In the genomic region with DNA sequence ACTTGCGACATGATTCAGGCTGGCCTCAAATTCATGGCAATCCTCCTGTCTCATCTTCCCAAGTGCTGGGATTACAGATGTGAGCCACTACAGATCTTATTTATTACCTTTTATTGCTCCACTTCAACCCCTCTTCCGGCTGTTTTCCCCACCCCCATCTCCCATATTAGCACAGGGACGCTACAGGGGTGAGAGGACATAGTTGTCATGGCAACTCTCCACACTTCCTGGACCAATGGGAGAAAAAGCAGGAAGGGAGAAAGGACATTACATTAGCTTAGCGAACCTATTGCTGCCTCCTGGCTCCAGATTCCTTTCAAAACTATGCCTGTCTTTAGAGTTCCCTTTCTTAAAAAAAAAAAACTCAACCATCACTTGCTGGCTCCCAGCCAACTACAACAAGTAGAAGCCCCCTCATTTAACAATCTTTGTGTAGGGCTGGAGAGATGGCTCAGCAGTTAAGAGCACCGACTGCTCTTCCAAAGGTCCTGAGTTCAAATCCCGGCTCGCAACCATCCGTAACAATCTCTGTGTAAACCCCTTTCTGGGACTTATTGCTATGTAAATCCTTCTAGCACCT, we compare ENCODE assay signal across 8 mouse cellular contexts. TPM values are rescaled to one million over a fixed set of nuclear protein-coding genes. Genes with fewer than 3 reads are reported as not detected.
A peak's percentile ranks its signal among the peaks of the same experiment; 100 is the strongest.
DNase-seq lines count a peak whose midpoint lies in the region; ATAC-seq and TF ChIP-seq lines count a peak whose summit lies in the region.

No protein-coding gene starts in this region.

- no peak overlapping the region for H3K27ac ChIP-seq in left cerebral cortex, adult 2 months
- H3K27ac ChIP-seq in embryonic facial prominence, embryonic 10.5 days (replicated peaks), result no peak overlapping the region
- no peak overlapping the region for H3K27ac ChIP-seq in intestine, embryonic 16.5 days (ENCODE audit: low read length)
- H3K27ac ChIP-seq in neural tube, embryonic 14.5 days (ENCODE audit: low read depth, low read length), result no peak overlapping the region

- ATAC-seq in intestine, embryonic 16.5 days, result no peak
- peak; percentile 30; the same call in 1 of the 2 replicates for ATAC-seq in neural tube, embryonic 14.5 days (ENCODE audit: low read depth)
- ATAC-seq in activated CD4-positive, CD25-positive, alpha-beta regulatory T cell, adult 4 months, result no peak

- H3K9me3 ChIP-seq in embryonic facial prominence, embryonic 10.5 days, result no peaks in the 10 kb centered on the region
- H3K9me3 ChIP-seq in intestine, embryonic 16.5 days (ENCODE audit: control insufficient read depth, low read length), result no peaks in the 10 kb centered on the region
- no peaks in the 10 kb centered on the region for H3K9me3 ChIP-seq in neural tube, embryonic 14.5 days (ENCODE audit: control insufficient read depth, low read length)

- DNase-seq in left cerebral cortex, adult 2 months (ENCODE audit: extremely low spot score in 1 of 2, low spot score in 2 of 2), result no peak
- DNase-seq in left cerebral cortex, adult 11 months (ENCODE audit: low spot score), result no peak
- DNase-seq in embryonic facial prominence, embryonic 10.5 days (ENCODE audit: low spot score), result no peak
- no peak for DNase-seq in layer of hippocampus, adult 18-20 months (ENCODE audit: low spot score in 2 of 2)
- no peak for DNase-seq in adrenal gland, adult 8-10 months

- H3K4me1 ChIP-seq in embryonic facial prominence, embryonic 10.5 days, result peaks cover 49% of the 10 kb centered on the region
- peaks cover 24% of the 10 kb centered on the region for H3K4me1 ChIP-seq in intestine, embryonic 16.5 days (ENCODE audit: control insufficient read depth, insufficient read depth, low read length)
- peaks cover 26% of the 10 kb centered on the region for H3K4me1 ChIP-seq in neural tube, embryonic 14.5 days (ENCODE audit: control insufficient read depth, insufficient read depth, low read length)

- intact Hi-C loops in left cerebral cortex, adult 2 months (cut with DNase I), result loop anchor here (1.0 to 2.0 kb wide), 2 partner anchors 141 to 202 kb away; no protein-coding TSS in a partner anchor

- H3K4me3 ChIP-seq in left cerebral cortex, adult 2 months, result peak overlapping the region; percentile 32
- peak overlapping the region; percentile 48 for H3K4me3 ChIP-seq in embryonic facial prominence, embryonic 10.5 days
- peak overlapping the region; percentile 31 for H3K4me3 ChIP-seq in intestine, embryonic 16.5 days (ENCODE audit: low read length)
- H3K4me3 ChIP-seq in neural tube, embryonic 14.5 days (ENCODE audit: low read depth, low read length), result peak overlapping the region; percentile 14

- no peak for TF ChIP-seq CTCF in left cerebral cortex, adult 2 months (IDR thresholded peaks at IDR 0.05)

- no peak overlapping the region for H3K9ac ChIP-seq in intestine, embryonic 16.5 days (ENCODE audit: low read depth, low read length)
- 0 out of 2 replicates have a peak overlapping the region, but pooled peaks have one; percentile 25 for H3K9ac ChIP-seq in neural tube, embryonic 14.5 days (replicated peaks; ENCODE audit: low read depth, low read length)

- peak overlapping the region; percentile 55 for H3K4me2 ChIP-seq in intestine, embryonic 16.5 days (ENCODE audit: low read depth, low read length)
- peak overlapping the region; percentile 58 for H3K4me2 ChIP-seq in neural tube, embryonic 14.5 days (ENCODE audit: low read depth, low read length)

- H3K36me3 ChIP-seq in embryonic facial prominence, embryonic 10.5 days (replicated peaks), result no peaks in the 10 kb centered on the region
- H3K36me3 ChIP-seq in intestine, embryonic 16.5 days (ENCODE audit: control insufficient read depth, insufficient read depth, low read length), result no peaks in the 10 kb centered on the region
- H3K36me3 ChIP-seq in neural tube, embryonic 14.5 days (ENCODE audit: control insufficient read depth, insufficient read depth, low read length), result no peaks in the 10 kb centered on the region

- 23% methylated on average over 8 of the region's 8 CpGs for WGBS in embryonic facial prominence, embryonic 10.5 days
- WGBS in intestine, embryonic 16.5 days, result 15% methylated on average over 8 of the region's 8 CpGs
- 10% methylated on average over 8 of the region's 8 CpGs for WGBS in neural tube, embryonic 14.5 days

- peaks cover 50% of the 10 kb centered on the region for H3K27me3 ChIP-seq in embryonic facial prominence, embryonic 10.5 days (replicated peaks; ENCODE audit: low read depth, poor library complexity, severe bottlenecking)
- H3K27me3 ChIP-seq in intestine, embryonic 16.5 days (replicated peaks; ENCODE audit: control insufficient read depth, insufficient read depth, low read length), result 0 out of 2 replicates have a peak, but pooled peaks cover 2% of the 10 kb centered on the region
- no peaks in the 10 kb centered on the region for H3K27me3 ChIP-seq in neural tube, embryonic 14.5 days (ENCODE audit: control insufficient read depth, insufficient read depth, low read length)

RNA-seq across cellular contexts. Expression of a gene that starts 3.1 kb away (rescaled TPM):
- total RNA-seq in left cerebral cortex, adult 2 months (2021), result 100 to 1,000 TPM; 142 to 170 TPM
- 0.44 and 0.67 TPM in 2 replicates for polyA plus RNA-seq in embryonic facial prominence, embryonic 10.5 days (2016; fragmentation: Nextera tagmentation; extraction: Ambion mirVana)
- 1.8 and 2.0 TPM in 2 replicates for polyA plus RNA-seq in intestine, embryonic 16.5 days (2015; fragmentation: Nextera tagmentation; extraction: Ambion mirVana)
- 17.2 and 20.4 TPM in 2 replicates for polyA plus RNA-seq in neural tube, embryonic 14.5 days (2014; fragmentation: Nextera tagmentation; extraction: Ambion mirVana)
- 100 to 1,000 TPM; 208 to 213 TPM for total RNA-seq in layer of hippocampus, adult 18-20 months (2021)
- polyA plus RNA-seq in activated CD4-positive, CD25-positive, alpha-beta regulatory T cell, adult 4 months (2017; shearing (Covaris generic)), result 1 to 10 TPM; 8.1 to 9.3 TPM
- 1 to 10 TPM in 1 of 4 experiments, under 1 TPM in 3; 0.45 to 2.0 (median 0.61) TPM for total RNA-seq in adrenal gland, adult 8-10 months (2022)

RNA-seq across cellular contexts. Expression of a gene that starts 29.1 kb away (rescaled TPM):
- total RNA-seq in left cerebral cortex, adult 2 months (2021), result 100 to 1,000 TPM; 164 to 176 TPM
- polyA plus RNA-seq in embryonic facial prominence, embryonic 10.5 days (2016; fragmentation: Nextera tagmentation; extraction: Ambion mirVana), result 61.3 and 62.3 TPM in 2 replicates
- polyA plus RNA-seq in intestine, embryonic 16.5 days (2015; fragmentation: Nextera tagmentation; extraction: Ambion mirVana), result 24.5 and 25.0 TPM in 2 replicates
- 106 and 108 TPM in 2 replicates for polyA plus RNA-seq in neural tube, embryonic 14.5 days (2014; fragmentation: Nextera tagmentation; extraction: Ambion mirVana)
- 100 to 1,000 TPM; 153 to 160 TPM for total RNA-seq in layer of hippocampus, adult 18-20 months (2021)
- polyA plus RNA-seq in activated CD4-positive, CD25-positive, alpha-beta regulatory T cell, adult 4 months (2017; shearing (Covaris generic)), result 100 to 1,000 TPM; 146 to 151 TPM
- total RNA-seq in adrenal gland, adult 8-10 months (2022), result 10 to 100 TPM; 67.3 to 95.3 (median 84.0) TPM
